Mouse (Mus musculus): ENCODE measurements at regions not wholly inside any gene's neighbourhood (a gene's known extent, or its start where the extent isn't known, plus 50 kb on each side); places are given as distances from the start of the nearest gene placed in this dataset.

GRCm38 (mm10) chr9:92856410-92857083, 314.5 kb downstream of the Plod2 start:
- no peak for DNase-seq (ENCODE audit: low read depth, low spot score)

- no peak for DNase-seq (ENCODE audit: low read depth, low spot score)
Observed at GRCm38 (mm10) chr9:92865822-92866221, 323.8 kb downstream of the Plod2 start.

- DNase-seq (ENCODE audit: low read depth, low spot score), result peak; percentile 63
Observed at GRCm38 (mm10) chr9:92878589-92878988, 336.6 kb downstream of the Plod2 start.

- DNase-seq (ENCODE audit: low read depth, low spot score), result no peak
Observed at GRCm38 (mm10) chr9:92879812-92880211, 337.8 kb downstream of the Plod2 start.

- DNase-seq (ENCODE audit: low read depth, low spot score), result no peak
Observed at GRCm38 (mm10) chr9:92882251-92882832, 340.3 kb downstream of the Plod2 start.

GRCm38 (mm10) chr9:92890063-92890462, 348.0 kb downstream of the Plod2 start:
- DNase-seq (ENCODE audit: low read depth, low spot score), result no peak

- DNase-seq (ENCODE audit: low read depth, low spot score), result no peak
Observed at GRCm38 (mm10) chr9:92899733-92900132, 357.7 kb downstream of the Plod2 start.

GRCm38 (mm10) chr9:92907102-92907501, 365.1 kb downstream of the Plod2 start:
- DNase-seq (ENCODE audit: low read depth, low spot score), result no peak

GRCm38 (mm10) chr9:92919396-92919795, 377.4 kb downstream of the Plod2 start:
- no peak for DNase-seq (ENCODE audit: low read depth, low spot score)

- peak; percentile 76 for DNase-seq (ENCODE audit: low read depth, low spot score)
Observed at GRCm38 (mm10) chr9:92930231-92930966, 388.4 kb downstream of the Plod2 start.

GRCm38 (mm10) chr9:92937802-92938201, 395.8 kb downstream of the Plod2 start:
- DNase-seq (ENCODE audit: low read depth, low spot score), result no peak

GRCm38 (mm10) chr9:92950092-92950491, 408.1 kb downstream of the Plod2 start:
- no peak for DNase-seq (ENCODE audit: low read depth, low spot score)

- DNase-seq (ENCODE audit: low read depth, low spot score), result no peak
Observed at GRCm38 (mm10) chr9:92963275-92963674, 421.3 kb downstream of the Plod2 start.

- DNase-seq (ENCODE audit: low read depth, low spot score), result peak; percentile 29
Observed at GRCm38 (mm10) chr9:92991759-92992158, 449.7 kb downstream of the Plod2 start.

- no peak for DNase-seq (ENCODE audit: low read depth, low spot score)
Observed at GRCm38 (mm10) chr9:92996156-92996555, 454.1 kb downstream of the Plod2 start.

- DNase-seq (ENCODE audit: low read depth, low spot score), result no peak
Observed at GRCm38 (mm10) chr9:93005182-93005953, 463.3 kb downstream of the Plod2 start.

- DNase-seq (ENCODE audit: low read depth, low spot score), result peak; percentile 5
Observed at GRCm38 (mm10) chr9:93008511-93009302, 466.7 kb downstream of the Plod2 start.

- no peak for DNase-seq (ENCODE audit: low read depth, low spot score)
Observed at GRCm38 (mm10) chr9:93044298-93044912, 502.4 kb downstream of the Plod2 start.

GRCm38 (mm10) chr9:93072140-93072539, 530.1 kb downstream of the Plod2 start:
- no peak for DNase-seq (ENCODE audit: low read depth, low spot score)

- no peak for DNase-seq (ENCODE audit: low read depth, low spot score)
Observed at GRCm38 (mm10) chr9:93083114-93083513, 541.1 kb downstream of the Plod2 start.
